Mouse (Mus musculus) kidney, adult 2 months (tissue): ENCODE measurements around the gene Cd101.

Experiments used
- CTCF ChIP-seq: fragments of 200-500 bp; conservative IDR thresholded peaks from 2 replicates; pipeline ENCODE4 v1.5.1; 2011; ENCODE audit warnings: low read depth, mild to moderate bottlenecking, control low read depth, low read length, moderate library complexity, mixed read lengths; ENCODE audit not compliant: insufficient read depth, insufficient read length
- POLR2A ChIP-seq: fragments of 200-500 bp; IDR thresholded peaks from one replicate; pipeline ENCODE4 v1.6.1; 2011; ENCODE audit warnings: low read depth, low read length, control low read depth

DNA sequence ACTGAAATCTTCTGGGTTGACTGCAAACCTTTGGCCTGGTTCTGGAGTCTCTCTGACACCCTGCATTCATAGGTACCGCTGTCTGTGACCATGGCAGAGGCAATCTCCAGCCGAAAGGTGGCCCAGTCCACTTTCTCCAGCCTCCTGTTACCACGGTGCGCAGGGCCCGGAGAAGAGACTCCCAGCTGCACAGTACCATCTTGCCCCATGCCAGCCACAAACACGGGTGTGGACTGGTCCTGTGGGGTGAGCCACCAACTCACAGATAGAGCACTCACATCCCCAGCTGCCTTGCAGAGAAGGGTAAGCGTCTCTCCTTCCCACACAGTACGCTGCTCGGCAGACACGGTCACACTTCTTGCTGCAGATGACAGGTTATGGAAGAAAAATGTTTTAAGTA, 16.4 kb downstream of the Cd101 start:
- no peak for TF ChIP-seq CTCF
- no peak for TF ChIP-seq POLR2A
